Mouse (Mus musculus) ovary, adult 18-20 months (tissue): ENCODE results near the gene Nfib.

Source experiments
- DNase-seq: peaks from one replicate; pipeline ENCODE4 v3.0.0; 2022; ENCODE audit warnings: low spot score, mixed read lengths

The Nfib gene

DNA sequence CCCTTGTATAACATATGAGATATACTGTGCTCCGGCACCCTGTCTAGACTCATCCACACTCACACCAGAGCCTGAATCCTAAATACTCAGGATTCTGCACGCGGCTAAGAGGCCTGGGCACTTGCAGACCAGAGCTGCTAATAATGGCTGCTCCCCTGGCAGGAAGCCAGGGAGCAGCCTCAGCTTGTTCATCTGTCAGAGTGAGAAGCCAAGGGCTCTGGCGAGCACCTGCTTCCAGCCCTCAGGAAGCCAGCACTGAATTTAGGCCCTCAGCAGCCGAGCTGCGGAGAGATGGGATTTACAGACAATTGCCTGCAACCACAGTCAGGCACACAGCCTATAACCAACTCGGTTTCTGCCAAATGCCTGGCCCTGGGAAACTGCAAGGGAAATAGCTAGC, 15.3 kb downstream of the Nfib start:
- no peak for DNase-seq

DNA sequence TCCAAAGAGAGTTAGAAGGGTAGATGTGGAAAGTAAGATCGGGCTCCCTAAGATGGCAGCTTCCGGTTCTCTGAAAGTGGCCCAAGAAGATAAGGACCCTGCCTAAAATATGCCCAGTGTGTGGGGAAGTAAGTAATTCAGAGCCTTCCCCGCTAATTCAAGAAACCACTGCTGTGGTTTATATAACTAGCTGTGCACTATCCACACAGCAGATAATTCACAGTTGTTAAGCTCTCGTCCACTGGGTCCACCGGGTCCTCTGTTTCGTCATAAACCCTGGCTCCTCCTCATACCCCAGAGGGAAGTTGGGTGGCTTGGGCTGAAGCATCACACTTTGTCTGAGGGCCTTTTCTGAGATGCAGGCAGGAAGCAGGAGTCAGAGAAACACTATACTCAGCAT, 19.5 kb downstream of the Nfib start:
- no peak for DNase-seq

DNA sequence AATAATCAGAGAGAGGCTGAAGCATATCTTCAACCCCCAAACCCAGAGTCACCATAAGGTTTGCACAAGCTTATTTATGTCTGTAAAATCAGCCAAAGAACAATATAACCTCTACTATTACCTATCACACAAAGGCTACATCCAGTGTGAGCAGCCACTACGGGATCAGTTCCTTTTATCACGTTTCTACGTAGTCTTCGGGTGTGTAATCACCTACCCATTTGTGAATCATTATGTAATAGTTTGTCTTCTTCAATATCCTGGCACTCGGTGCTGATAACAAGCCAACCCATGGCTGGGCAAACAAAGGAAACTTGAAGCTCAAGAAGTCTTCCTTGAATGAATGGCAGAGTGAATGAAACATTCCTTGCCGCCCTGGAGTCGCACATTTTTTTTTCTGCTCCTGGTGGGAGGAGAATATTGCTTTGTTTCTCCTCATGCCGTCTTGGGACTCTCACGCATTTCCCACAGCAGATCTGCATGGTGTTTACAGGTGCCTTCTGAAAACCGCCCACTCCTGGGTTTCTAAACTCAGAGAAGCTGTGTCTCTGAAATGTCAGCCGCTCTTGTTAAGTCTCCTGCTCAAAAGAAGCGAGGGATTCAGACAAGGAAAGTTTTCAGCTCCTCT, 21.3 kb downstream of the Nfib start:
- no peak for DNase-seq

DNA sequence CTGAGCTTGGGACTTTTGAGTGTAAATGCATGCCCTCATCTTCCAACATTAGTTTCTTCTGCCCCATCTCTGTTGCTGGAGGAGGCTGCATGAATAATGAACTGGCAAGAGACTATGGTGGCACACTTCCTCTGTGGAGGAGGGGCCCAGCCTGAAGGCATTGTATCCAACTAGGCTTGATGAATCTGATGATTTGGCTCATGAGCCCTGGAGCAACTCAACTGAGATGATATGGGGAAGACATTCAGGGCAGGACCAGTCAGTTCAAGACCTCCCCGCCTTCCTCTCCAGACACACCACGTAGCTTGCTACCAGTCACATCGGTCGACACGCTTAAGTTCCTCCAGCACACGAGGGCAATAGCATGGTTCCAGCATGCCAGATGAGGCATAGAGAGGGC, 22.0 kb downstream of the Nfib start:
- no peak for DNase-seq

DNA sequence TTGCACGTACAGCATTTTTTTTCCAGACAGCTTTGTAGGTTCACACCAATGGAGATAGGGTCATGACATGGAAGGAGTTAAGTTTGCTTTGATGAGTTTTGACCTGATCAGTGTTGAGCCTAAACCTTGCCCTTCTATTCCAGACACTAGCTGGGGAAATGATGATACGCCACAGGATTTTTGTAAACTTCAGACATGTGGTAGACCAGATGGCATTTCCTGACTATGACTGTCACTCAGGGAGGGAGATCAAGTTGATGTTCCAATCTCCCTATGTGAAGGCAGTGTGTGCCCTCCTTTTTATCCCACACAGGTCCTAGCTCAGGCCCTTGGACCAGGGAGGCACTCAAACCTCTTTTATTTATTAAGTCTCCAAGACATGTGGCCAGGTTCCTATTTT, 29.4 kb downstream of the Nfib start:
- DNase-seq = no peak

DNA sequence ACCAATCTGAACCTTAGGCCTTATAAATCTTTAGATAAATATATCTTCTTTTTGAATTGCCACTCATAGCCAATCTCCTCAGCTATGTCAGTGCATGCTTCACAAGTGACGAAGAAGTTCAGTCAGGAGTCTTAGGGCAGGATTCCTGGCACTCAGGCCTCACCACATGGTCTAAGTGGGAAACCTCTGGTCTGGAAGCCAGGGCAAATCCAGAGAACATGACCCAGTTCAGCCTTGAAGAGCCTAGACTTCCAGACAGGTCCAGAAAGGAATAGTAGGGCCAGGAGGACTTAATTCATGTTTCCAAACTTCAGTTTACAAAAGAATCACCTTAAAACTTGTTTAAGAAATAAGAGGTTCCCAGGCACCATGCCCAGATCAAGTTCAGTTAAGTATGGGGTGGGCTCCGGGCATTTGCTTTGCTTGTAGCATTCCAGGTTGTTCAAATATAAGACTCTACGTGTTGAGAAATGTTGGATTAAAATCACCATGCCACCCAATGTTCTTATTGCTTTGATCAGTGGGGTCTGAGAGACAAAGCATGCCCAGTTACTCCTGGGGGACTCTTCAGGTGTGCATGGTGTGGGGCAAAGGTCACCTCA, 38.2 kb downstream of the Nfib start:
- no peak for DNase-seq

DNA sequence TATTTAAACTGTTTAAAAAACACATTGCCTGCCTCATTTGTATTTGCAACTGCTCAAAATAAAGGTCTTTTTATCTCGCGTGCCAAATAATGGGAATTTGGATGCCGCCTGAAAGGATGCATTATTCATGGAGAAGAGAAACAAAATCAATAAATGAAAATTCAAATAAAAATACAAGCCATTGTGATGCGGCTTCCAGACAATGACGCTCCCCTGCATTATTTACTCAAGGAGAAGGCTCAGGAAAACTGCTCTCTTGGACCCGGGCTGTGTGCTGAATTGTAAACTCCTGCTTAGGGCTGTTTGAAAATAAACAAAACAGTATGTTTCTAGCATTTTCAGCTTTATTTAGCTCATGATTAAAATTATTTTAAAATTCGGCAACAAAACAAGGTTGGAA, 41.1 kb downstream of the Nfib start:
- DNase-seq = no peak

DNA sequence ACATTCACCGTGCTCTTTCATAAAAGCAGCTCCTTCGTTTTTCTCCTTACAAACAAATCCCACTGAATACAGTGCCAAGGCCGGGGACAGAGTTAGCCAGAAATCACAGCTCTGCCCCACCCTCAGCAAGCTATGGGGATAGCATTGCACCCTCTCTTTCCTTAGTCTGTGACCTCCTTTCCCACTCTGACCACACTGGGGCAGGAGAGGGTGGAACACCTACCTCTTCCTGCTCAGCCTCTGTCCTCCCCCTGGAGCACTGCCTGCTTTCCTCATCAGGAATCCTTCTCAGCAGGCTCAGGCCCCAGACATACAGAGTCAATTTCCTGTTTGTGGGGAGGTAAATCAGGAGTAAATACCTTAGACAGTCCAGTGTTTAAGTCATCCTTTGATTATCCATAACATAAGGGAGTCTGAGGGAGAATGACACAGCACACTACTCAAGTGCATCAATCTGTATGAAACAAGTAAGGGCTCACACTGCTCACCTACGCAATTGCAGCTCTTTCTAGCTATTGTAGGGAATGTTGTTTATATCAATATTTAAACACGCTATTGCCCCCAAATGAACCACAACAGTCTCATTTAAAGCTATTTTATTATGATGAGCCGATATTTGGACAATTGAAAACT, 41.7 kb downstream of the Nfib start:
- DNase-seq = no peak

DNA sequence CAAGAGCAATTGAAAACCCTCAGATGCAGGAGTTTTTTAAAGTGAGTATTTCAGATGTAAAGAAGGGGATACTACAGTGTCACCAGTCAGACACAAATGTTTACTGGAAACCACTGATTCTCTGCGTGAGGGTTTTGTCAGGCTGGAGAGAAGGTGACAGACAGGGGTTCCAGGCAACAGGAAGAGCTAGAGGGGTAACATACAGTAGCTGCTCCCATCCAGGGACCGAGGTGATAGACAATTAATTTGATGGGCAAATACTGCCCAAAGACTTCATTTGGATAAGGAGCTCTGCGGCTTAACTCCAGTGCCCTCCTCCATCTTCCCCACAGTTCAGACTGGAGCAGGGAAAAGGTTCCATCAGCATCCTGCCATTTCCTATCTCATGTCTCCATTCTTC, 42.9 kb downstream of the Nfib start:
- DNase-seq = no peak

DNA sequence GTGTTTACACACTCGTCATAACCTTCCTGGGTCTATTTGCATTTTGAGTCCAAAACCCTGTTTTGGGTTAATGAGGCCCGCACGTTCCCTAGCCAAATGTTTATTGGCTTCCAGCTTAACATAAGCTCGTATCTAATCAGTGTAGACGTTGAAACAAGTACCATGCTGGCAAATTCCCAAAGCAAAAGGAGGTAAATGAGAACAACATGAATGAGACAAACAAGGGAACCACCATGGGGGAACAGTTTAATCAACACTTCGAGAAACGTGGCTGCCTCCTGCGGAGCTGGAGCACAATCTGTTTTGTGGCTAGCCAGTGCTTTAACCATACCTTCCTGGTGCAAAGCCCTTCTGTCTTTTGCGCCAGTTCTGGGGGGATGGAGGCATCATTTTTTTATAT, 43.3 kb downstream of the Nfib start:
- DNase-seq = no peak

DNA sequence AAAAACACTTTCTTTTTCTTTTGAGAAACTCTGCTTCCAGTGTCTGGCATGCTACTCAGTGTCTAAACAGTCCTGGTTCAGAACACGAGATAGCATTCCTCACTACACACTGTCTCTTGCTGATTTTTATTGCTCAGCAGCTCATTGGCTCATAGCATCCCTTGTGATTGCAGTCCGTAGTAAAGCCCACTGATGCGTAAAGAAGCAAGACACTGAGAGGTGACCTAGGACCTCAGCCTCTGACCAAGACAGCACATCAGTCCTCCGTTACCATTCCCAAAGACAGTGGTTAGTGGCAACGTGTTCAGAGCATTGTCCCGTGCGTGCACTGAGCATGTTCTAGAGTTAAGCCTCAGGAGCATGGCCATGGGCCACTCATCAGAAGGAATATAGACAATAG, 44.3 kb downstream of the Nfib start:
- no peak for DNase-seq

DNA sequence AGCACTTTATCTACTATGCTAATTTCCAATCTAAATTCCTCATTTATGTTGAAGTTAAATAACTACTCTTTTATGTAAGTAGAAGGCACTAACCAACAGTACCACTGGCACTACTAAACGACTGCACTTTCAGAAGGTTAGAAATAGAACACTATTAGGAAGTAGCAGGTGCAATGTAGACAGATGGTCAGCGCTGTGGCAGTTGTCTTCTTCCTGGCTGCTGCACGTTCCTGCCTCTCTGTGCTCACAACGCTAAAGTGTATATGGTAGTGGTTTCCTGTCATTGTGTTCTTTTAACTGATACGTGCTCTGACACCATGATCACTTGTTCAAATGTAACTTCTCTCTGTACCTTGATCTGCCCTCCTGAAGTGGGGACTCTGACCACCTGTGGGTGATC, 59.9 kb downstream of the Nfib start:
- no peak for DNase-seq

DNA sequence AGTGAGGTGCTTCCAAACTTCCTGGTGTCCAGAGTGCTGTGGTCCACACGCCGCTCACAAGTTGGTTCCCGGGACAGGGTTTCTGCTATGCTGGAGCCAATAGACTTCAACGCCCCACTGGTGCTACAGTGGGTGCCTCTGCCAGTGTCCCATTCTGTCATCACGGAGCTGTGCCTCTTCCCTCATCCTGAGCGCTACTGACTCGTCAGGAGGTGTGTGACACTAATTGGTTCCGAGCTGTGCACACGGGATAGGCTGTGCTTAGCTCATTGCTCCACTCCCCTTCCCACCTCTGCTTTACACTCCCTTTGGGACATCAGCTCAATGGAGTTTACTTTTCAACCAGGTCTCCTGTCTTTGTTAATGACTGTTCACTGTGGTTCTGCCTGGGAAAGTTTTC, 60.8 kb downstream of the Nfib start:
- no peak for DNase-seq

DNA sequence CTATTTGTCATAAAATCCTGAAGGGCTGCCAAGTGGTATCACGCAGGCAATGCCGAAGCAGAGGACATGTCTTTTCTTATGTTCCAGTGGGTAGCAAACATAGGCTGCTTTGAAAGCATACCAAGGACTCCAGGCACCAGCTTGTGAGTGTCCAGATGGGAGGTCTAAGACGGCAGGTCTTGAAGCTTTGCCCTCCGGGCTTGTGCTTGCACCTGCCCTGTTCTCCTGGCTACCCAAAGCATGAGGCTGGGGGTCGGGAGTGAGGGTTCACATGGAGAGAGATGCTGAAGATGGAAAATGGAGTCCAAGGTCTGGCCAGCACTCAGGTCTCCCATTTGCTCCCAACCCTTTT, 61.8 kb downstream of the Nfib start:
- DNase-seq = no peak

DNA sequence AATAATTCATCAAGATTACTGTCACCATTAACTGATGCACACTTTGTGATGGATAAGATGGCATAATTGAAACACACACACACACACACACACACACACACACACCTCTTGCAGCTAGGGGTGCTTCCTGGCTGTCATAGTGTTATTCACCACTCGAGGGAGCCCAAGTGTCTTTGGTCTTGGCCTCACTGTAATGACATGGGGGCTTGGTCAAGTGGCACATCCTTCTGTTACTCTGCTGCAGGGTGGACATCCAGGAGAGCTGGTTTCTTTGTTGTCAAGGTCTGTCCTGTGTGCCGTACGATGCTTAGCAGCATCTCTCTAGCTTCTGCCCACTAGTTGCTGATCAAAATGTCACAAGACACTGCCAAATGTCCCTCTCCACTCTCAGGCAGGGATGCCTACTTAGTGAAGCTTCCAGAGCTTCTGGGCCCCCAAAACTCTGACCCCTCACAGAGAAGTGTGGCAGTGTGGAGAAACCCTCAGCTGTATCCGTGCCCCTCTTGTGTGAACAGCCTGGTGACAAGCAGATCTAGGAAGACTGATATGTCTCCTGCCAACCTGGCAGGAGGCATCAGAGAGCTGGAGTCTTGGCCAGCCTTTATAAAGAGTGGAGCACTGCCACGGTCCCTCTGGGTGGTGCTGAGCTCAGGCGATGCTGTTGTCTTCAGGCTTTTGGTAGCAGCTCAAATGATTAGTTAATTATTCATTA, 62.4 kb downstream of the Nfib start:
- DNase-seq = no peak

DNA sequence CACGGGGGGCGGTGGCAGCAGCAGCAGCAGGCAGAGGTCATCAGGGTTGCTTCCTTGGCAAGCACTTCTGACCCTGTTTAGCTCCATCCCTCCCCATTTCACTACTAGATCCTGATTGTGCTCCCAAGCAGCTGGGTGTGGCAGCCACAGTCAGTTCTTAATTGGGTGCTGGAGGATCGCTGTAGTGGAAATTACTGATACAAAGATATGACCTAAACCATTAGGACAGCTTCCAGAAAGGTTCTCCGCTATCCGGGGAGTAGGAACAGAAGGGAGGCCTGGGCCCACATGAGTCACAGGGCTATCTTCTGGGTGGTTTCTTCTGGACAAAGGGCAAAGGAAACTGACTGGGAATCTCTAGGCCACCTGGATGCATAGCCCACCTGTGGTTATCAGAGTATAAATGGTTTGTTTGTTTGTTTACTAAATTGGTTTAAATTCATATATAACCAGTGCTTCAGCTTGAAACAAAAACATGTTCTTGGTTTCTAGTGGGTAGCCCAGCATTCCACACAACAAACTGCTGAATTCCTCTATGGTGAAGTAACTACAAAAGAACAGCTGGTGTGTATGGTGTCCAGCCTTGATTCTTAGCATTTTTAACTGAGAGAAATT, 64.4 kb downstream of the Nfib start:
- DNase-seq = no peak

DNA sequence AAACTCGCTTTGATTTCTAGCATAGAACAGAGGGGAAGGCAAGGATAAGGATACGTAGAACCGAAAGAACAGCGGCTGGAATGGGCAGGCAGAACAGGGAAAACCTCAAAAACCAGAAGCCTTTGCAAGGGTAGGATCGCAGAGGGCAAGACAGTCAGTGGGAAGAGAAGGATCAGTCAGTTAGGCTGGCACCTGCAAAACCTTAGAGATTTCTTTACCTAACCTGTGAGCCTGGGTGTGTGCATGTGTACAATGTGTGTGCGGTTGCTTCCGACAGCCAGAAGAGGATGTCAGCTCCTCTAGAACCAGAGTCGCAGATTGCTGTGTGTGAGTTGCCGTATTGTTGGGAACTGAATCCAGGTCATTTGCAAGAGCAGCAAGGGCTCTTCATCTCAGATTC, 67.3 kb downstream of the Nfib start:
- DNase-seq = no peak

DNA sequence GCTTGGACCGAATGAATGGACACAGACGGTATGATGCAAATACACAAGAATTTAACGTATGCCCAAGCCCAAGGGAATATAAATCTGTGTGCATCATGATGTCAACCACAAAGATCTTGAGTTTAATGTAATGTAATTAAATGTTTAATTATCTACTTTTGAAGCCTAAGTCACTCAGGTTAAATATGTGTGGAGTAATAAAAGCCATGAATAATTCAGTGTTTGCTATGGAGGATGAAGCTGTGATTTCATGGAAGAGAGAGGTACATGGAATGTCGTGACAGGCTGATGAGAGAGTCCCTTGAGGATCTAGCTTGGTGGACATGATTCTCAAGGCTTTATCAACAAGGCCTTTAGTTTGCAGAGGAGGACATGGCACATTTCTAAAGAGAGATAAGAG, 67.9 kb downstream of the Nfib start:
- no peak for DNase-seq

DNA sequence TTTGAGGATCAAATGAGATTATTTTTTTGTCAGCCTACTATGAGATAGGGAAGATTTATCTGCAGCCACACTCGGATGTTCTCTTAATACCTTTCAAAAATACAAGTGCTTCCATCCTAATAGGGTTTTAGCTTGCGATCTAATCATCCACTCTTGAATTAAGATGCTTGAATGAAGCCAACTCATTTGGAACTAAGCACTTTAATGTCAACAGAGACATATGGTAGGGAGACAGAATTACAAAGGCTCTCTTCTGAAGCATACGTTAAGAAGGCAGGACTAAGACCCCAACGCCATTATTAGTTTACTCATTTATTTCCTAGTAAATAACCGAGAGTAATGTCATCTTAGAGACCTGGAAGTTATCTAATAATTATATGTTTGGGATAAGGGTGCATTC, 68.9 kb downstream of the Nfib start:
- no peak for DNase-seq

DNA sequence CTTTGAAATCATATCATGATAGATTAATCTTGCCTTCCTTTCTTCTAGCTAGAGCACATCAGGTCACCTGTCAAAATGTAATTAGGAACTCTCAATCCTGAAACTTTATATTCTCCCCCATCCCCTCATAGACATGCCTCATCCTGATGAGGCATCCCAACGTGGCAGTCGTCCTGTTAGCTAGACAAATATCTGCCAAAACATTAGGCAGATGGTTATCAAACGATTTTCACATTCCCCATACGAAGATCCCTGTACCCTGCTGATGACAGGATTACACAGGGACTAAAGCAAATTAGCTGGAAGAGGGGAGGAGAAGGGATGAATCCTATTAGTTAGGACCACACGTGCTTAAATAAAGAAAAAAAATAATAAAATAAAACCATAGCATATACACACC, 69.7 kb downstream of the Nfib start:
- DNase-seq = no peak

DNA sequence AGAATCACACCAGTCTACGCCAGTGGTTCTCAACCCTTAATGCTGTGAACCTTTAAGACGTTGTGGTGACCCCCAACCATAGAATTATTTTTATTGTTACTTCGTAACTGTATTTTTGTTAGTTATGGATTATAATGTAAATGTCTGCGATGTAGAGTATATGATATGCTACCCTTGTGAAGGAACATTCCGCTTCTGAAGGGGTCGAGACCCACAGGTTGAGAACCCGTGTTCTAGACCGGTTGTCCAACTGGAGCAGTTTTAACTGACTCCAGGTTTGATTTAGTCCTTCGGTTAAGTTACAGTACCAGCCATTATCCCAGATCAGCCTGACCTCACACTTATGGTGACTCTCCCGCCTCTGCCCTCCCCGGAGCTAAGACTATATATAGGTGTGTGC, 70.4 kb downstream of the Nfib start:
- DNase-seq = no peak

DNA sequence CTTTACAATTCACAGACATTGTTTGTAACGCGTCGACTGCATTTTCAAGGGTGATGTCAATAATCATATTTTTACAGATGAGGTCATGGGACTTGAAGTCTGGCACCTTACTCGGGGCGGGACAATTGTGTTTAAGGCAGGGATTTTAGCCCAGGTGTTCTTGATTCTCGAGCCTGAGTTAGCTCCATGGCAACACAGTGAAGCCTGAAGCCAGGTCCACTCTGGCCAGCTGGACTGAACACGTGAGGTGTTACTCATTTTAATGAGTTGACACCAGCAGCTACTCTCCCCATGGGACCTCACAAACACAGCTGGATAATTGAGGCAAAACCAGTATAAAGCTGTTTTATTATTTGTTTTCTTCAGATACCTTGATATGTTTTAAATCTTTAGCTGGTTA, 71.2 kb downstream of the Nfib start:
- DNase-seq = no peak
